Mouse (Mus musculus) spleen, adult 10 weeks (tissue): ENCODE measurements around the gene Olfr136. TPM values are rescaled to one million over a fixed set of nuclear protein-coding genes. Genes with fewer than 3 reads are reported as not detected.

Experiments used
- polyA plus RNA-seq: library from polyadenylated mRNA; stranded (reverse); fragments of 350-450 nt; fragmentation: Illumina TruSeq; extraction: RNeasy Lipid Tissue Mini Kit (QIAGEN cat#74804); gene quantifications from one replicate; pipeline ENCODE4 v1.2.3, GENCODE M21; 2015; ENCODE audit warnings: low replicate concordance; ENCODE audit not compliant: insufficient read depth

The Olfr136 gene
- polyA plus RNA-seq = not detected

DNA sequence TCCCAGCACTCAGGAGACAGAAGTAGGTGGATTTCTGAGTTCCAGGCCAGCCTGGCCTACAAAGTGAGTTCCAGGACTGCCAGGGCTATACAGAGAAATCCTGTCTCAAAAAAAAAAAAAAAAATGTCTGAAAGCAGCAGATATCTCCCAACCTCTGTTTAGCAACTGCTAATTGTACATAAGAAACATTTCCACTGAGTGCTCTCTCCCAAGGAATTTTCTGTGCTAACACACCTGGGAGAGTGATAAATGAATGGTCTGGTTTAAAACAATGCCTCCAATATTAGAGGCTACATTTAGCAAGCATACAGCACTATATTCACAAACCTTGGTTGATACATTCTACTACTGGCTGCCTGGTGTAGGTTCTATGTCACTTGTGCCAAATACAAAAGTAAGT is at the start of gene Olfr136:
Olfr136 (plus strand) TSS at position 301 of the 400 bp plus-strand sequence.

DNA sequence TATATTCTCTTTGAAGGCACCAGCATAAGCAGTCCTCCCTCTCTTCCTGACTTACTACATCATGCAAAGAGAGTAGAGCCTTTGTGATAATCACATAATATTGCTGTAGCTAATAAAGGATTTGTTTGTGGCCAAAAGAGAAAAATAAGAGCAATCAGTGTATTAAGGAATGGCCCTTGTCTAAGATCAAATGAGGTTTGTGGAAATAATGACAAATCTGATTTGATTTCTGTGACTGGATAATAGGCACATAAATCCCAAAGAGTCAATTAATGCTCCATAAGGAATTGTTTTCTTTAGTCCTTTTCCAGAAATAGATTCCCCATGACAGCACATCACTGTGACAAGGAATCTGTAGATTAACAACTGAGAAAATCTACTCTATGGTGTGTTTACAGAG is 22.2 kb upstream of the Olfr136 start, which contains the start of gene Olfr137:
Olfr137 (minus strand) TSS at position 101 of the 400 bp plus-strand sequence.

Other genes starting within 250 kb of the Olfr136 start
- gene Olfr131, start 241.1 kb upstream of the Olfr136 start, polyA plus RNA-seq = not detected
- not detected for gene Olfr132, start 195.3 kb upstream of the Olfr136 start, polyA plus RNA-seq
- gene Olfr133, start 184.6 kb upstream of the Olfr136 start, polyA plus RNA-seq = not detected
- not detected for gene Olfr134, start 158.4 kb upstream of the Olfr136 start, polyA plus RNA-seq
- gene Olfr135, start 125.5 kb upstream of the Olfr136 start, polyA plus RNA-seq = not detected
- not detected for gene Olfr138, start 68.8 kb upstream of the Olfr136 start, polyA plus RNA-seq
- not detected for gene Olfr137, start 22.3 kb upstream of the Olfr136 start, polyA plus RNA-seq
- not detected for gene Esp36, start 90.4 kb downstream of the Olfr136 start, polyA plus RNA-seq
- not detected for gene Esp34, start 224.4 kb downstream of the Olfr136 start, polyA plus RNA-seq